Mouse (Mus musculus): ENCODE data around the gene Prtg.

The Prtg gene

GRCm38 (mm10) chr9:72915728-72916127 is 109.1 kb downstream of the Prtg start:
- DNase-seq (ENCODE audit: low spot score) = no peak

- no peak for DNase-seq (ENCODE audit: low spot score)
Observed at GRCm38 (mm10) chr9:72923068-72923467, 116.4 kb downstream of the Prtg start.

- DNase-seq (ENCODE audit: low spot score) = no peak
Observed at GRCm38 (mm10) chr9:72925021-72925934, 118.6 kb downstream of the Prtg start, which contains the start of gene Pygo1. TSS of gene Pygo1 (plus strand) at chr9:72925645.

- no peak for DNase-seq (ENCODE audit: low spot score)
Observed at GRCm38 (mm10) chr9:72925935-72926258, 119.2 kb downstream of the Prtg start.

GRCm38 (mm10) chr9:72931166-72931790 is 124.6 kb downstream of the Prtg start:
- DNase-seq (ENCODE audit: low spot score) = no peak

- no peak for DNase-seq (ENCODE audit: low spot score)
Observed at GRCm38 (mm10) chr9:72935309-72935708, 128.6 kb downstream of the Prtg start.

- no peak for DNase-seq (ENCODE audit: low spot score)
Observed at GRCm38 (mm10) chr9:72936301-72936700, 129.6 kb downstream of the Prtg start.

DNA sequence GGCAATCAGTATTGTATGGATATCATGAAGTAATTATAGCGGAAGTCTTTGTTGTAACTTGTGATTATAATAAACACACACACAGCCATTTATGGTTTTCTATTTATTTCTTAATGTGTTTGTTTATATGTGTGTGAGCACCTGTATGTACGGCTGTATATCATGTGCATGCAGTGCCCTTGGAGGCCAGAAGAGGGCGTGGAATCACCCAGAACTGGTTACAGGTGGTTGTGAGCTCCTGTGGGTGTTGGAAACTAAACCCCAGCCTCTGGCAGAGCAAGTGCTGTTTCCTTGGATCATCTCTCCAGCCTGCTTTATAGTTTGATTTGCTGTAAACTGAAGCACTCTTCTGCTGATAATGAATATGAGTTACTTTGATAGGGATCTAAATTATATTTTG is 136.8 kb downstream of the Prtg start:
- no peak for DNase-seq (ENCODE audit: low spot score)

GRCm38 (mm10) chr9:72944286-72944685 is 137.6 kb downstream of the Prtg start:
- no peak for DNase-seq (ENCODE audit: low spot score)

DNA sequence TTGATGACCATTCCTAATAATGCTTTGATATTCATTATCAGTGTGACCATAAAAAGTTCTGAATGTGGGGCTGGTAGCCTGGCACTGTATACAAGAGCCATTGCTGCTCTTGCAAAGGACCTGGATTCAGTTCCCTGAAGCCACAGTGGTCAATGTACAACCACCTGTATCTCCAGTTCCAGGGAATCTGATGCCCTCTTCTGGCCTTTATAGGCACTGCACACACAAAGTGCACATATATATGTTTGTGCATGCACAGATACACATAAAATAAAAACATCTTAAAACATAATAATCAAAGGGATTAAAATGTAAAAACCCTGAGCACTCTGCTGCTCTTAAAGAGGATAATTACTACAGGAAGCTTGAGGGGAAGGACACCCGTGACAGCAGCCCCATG is 140.3 kb downstream of the Prtg start:
- DNase-seq (ENCODE audit: low spot score) = no peak

DNA sequence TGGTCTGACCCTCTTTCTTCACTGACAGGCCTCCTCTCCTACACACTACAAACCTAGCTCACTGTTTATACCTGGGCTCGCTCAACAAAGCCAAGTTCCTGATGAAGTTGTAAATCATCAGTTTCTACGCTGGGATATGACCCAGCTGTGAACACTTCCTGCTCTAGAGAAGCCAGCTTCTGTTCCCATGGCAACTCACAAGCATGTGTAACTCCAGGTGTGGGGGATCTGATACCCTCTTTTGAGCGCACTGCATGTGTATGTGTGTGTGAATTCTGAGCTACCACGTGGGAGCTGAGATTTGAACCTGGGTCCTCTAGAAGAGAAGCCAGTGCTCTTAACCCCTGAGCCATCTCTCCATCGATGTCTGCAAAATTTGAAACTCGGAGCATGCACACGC is 142.9 kb downstream of the Prtg start:
- DNase-seq (ENCODE audit: low spot score) = no peak

GRCm38 (mm10) chr9:72954746-72955145 is 148.1 kb downstream of the Prtg start:
- peak; percentile 17 for DNase-seq (ENCODE audit: low spot score)

DNA sequence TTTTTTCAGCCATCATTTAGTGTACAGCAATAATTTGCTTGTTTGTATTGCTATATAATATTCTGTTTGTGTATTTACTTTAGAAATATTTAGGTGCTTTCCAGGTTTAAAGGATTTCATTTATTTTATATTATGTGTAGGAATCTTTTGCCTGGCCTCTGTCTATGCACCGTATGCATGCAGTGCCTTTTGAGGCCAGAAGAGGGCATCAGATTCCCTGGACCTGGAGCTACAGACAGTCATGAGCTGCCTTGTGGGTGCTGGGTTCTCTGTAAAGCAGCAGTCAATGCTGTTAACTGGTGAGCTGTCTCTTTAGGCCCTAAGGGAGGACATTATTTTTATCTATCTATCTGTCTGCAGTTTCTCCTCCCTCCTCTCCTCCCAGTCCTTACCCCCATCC is 148.9 kb downstream of the Prtg start:
- DNase-seq (ENCODE audit: low spot score) = peak; percentile 71

GRCm38 (mm10) chr9:72958521-72959450 is 152.1 kb downstream of the Prtg start, which contains the start of the genes Dyx1c1 and Gm44503:
TSS of gene Dyx1c1 (plus strand) at chr9:72958785.
TSS of gene Gm44503 (plus strand) at chr9:72958852.
- peak; percentile 93 for DNase-seq (ENCODE audit: low spot score)

GRCm38 (mm10) chr9:72961346-72961745 is 154.7 kb downstream of the Prtg start:
- DNase-seq (ENCODE audit: low spot score) = no peak

DNA sequence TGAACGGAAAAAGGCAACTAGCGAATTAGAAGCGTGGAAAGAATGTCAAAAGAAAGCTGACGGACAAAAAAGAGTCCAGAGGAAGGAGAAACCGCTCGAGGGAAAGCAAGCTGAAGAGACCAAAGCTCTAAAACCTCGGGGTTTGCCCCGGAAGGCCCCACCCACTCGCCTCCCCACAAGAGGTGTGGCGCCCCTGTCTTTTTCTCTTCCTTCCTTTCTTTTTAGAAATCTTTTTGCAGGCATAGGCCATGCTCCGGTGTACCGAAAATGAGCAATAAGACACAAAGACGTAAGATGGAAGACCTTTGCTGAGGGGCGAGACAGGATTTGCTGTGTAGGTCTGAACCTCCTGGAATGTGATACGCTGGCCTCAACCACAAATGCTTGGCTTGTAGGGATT is 155.3 kb downstream of the Prtg start:
- peak; percentile 79 for DNase-seq (ENCODE audit: low spot score)
